Mouse (Mus musculus): ENCODE results near the gene Gm17428.
"Not testable (repeated sequence)": the region's sequence is repeated elsewhere in the genome, so short reads cannot be mapped to it uniquely, and the experiment has no call there.

The Gm17428 gene

DNA sequence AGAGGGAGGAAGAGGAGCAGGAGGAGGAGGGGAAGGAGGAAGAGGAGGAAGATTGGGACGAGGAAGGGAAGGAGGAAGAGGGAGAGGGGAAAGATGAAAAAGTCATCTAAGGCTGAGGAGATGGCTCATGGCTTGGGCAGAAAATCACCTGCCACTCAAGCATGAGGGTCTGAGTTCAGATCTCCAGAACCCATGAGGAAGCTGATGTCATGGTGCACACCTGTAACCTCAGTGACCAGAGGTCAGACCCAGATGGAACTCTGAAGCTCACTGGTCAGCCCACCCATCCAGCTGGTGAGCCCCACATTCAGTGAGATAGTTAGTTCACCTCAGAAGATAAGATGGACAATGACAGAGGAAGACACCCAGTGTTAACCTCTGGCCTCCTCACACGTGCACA lies 31.8 kb upstream of the Gm17428 start:
- ChIA-PET CTCF (no interaction called here), POLR2A (interaction anchor here in 1 of 4 experiments (1.6 kb wide), 1 partner anchor 28 kb away, joined by 19 read pairs; no protein-coding TSS in a partner anchor)

DNA sequence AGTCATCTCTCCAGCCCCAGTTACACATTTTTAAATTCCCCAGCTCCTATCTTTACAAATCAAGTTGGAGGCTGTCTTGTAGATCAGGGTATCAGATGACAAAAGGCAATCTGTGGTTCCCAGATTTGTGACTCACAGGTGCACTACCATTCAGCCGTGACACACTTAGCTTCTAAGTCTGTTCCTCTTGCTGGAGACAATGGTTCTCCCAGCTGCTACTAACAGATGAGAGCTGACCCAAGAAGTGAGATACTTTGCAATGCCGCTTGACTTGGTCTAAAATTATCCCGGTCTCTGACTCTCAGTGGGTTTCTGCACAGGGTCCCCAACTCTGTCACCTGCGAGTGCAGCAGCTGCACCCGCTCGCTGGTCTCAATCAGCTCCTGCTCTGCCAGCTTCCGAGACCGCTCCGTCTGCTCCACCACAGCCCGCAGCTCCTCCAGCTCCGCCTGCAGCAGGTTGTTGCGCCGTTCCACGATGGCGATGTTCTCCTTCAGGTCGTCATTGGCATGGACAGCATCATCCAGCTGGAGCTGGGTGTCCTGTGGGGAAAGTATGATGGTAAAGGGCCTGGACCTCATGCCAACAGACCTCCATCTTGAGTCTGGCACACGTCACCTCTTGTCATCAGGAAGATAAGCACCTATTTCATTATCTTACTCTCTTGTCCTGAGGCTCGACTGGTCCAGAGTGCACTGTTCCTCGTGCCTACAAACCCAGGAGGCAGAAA lies 30.6 kb upstream of the Gm17428 start:
- CTCF ChIA-PET, result interaction anchor here in 3 of 4 experiments (0.6 to 1.3 kb wide), 3 partner anchors 36 to 759 kb away, joined by 3 to 4 read pairs (median 3); partner anchors contain the start of gene Ngdn (in 1 of the 3)

DNA sequence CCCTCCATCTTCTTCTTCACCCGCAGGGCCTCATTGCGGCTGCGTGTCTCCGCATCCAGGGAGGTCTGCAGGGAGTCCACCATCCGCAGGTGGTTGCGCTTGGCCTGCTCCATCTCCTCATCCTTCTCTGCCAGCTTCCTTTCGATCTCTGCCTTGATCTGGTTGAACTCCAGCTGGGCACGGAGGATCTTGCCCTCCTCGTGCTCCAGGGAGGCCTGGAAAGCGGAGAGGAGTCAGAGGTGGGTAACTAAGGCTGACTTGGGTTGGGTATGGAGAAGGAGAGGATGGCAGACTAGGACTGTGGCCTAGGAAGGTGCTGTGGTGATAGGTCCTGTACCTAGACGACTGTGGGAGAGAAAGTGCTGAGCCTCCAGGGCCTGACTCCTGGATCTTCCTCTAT lies 29.7 kb upstream of the Gm17428 start:
- POLR2A ChIA-PET, CTCF ChIA-PET: not testable (repeated sequence)

More for the DNA sequence above, 30.6 kb upstream of the Gm17428 start:
- POLR2A ChIA-PET, result interaction anchor here in 3 of 4 experiments (0.6 to 1.0 kb wide), 4 partner anchors 13 to 52 kb away, joined by 3 to 7 read pairs (median 4); no protein-coding TSS in a partner anchor

DNA sequence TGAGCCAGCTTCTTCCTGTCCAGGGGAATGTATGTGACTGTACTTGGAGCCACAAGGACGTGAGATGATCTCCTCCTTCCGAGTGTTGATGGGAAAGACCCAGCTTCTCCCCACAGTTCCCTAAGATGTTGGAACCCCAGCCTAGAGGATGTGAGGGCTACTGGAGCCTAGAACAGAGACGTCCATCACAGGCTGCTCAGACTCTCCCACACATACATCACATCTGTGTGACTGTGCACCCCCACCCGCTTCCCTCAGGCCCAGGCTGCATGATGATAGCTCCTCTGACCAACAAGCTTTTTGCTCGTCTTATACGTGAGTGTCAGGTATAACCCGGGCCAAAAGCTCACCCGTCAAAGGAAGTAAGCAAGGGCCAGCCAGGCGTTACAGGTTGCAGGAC lies 28.0 kb upstream of the Gm17428 start:
- ChIA-PET CTCF (interaction anchor here (0.9 to 3.6 kb wide), 7 partner anchors 9 to 163 kb away, joined by 3 to 17 read pairs (median 4); partner anchors contain the start of gene Ngdn (in 1 of the 4)), POLR2A (interaction anchor here in 3 of 4 experiments (0.6 to 2.4 kb wide), 6 partner anchors 17 to 46 kb away, joined by 3 to 8 read pairs (median 5); partner anchors contain the start of gene Efs (in 1 of the 3))

DNA sequence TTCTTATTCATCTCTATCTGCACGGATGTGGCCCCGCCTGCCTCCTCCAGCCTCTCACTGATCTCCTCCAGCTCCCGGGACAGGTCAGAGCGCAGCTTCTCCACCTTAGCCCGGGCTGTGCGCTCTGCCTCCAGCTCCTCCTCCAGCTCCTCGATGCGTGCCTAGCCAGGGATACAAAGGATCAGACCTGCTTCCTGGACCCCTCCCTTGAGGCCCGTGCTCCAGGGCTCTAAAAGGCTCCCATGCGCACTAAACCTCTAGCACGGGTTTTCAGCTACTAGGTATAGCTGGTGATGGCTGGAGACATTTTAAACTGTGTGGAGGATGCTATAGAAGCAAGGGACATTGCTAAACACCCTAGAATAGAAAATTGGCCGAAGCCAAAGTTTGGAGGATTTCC lies 26.2 kb upstream of the Gm17428 start:
- ChIA-PET POLR2A (interaction anchor here in 2 of 4 experiments (0.7 to 1.8 kb wide), 4 partner anchors 11 to 29 kb away, joined by 3 to 4 read pairs (median 4); no protein-coding TSS in a partner anchor), CTCF (interaction anchor here in 1 of 4 experiments (3.6 kb wide), 1 partner anchor 11 kb away, joined by 17 read pairs; no protein-coding TSS in a partner anchor)

DNA sequence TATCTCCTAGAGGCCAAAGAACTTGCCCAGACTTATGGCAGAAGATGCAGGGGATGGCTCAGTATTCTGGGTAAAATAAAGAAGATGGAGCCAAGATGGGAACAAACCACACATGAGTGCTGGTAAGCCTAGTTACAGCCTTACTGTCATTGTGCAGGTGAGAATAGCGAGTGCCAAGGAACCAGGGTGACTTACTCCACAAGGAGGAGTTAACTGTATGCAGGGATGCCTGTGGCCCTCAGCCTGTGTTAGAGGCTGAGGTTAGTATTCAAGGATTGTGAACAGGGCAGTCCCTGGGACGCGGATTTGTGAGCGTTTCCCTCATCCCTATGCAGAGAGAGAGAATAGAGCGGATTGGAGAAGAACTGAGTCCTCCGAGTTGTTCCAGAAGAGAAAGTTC lies 25.1 kb upstream of the Gm17428 start:
- CTCF ChIA-PET, result interaction anchor here in 1 of 4 experiments (3.6 kb wide), 1 partner anchor 12 kb away, joined by 17 read pairs; no protein-coding TSS in a partner anchor
- POLR2A ChIA-PET, result interaction anchor here in 1 of 4 experiments (0.7 kb wide), 1 partner anchor 63 kb away, joined by 4 read pairs; no protein-coding TSS in a partner anchor

DNA sequence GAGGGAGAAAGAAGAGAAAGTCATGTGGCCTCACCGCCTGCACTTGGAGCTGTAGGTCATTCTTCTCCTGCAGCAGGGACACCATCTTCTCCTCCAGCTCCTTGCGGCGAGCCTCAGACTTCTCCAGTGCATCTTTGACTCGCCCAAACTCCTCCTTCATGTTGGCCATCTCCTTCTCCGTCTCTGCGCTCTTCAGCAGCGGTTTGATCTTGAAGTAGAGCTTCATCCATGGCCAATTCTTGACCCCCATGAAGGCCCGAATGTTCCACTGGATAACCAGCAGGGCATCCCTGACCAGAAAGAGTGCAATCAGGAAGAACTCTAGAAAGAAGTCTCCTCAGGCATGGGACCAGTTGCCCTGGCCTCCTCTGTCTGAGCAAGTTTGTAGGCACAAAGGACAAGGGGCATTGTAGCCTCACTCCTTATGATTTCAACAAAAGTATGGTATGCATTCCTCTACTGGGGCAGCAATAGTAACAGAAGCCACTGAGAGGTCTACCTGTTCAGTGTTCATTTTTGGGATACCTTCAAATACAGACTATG lies 23.0 kb upstream of the Gm17428 start:
- CTCF ChIA-PET, result no interaction called here
- POLR2A ChIA-PET, result interaction anchor here (0.6 to 1.7 kb wide), 4 partner anchors 15 to 114 kb away, joined by 3 to 5 read pairs (median 4); partner anchors contain the start of gene Slc22a17 (in 1 of the 4)

DNA sequence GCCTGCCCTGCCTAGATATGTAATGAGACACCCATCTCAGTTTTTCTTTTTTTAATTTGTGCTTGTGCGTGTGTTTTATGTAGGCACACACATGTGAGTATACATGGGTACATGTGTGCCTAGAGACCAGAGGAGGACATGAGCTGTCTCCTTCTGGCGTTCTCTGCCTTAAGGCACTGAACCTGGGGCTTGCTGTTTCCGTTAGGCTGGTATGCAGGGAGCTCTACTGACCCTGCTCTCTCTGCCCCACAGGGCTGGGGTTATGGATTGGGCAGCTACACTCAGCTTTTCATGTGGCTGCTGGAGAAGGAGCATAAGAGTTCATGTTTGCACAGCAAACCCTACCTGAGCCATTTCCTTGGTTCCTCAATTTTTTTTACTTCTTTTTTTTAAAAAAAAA lies 22.3 kb upstream of the Gm17428 start:
- ChIA-PET CTCF (no interaction called here), POLR2A (interaction anchor here in 3 of 4 experiments (0.6 to 1.7 kb wide), 4 partner anchors 27 to 407 kb away, joined by 3 to 5 read pairs (median 4); partner anchors contain the start of gene Slc22a17 (in 1 of the 3))

DNA sequence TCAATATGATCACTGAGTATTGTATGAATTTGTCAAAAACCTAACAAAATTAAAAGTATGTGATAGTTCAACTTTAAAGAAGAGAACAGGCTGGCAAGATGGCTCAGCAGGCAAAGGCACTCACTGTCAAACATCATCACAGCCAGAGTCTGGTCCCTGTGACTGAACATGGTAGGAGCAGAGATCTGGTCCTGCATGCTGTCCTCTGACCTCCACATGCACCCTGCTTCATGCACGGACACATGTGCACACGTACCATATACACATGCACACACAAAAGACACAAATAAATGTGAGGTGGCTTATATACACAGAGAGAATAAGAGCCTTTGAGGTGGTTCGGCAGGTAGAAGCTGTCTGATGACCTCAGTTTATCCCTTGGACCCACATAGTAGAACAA lies 21.3 kb upstream of the Gm17428 start:
- ChIA-PET POLR2A (interaction anchor here in 1 of 4 experiments (1.4 kb wide), 1 partner anchor 26 kb away, joined by 3 read pairs; no protein-coding TSS in a partner anchor), CTCF (interaction anchor here in 2 of 4 experiments (1.1 to 1.4 kb wide), 3 partner anchors 16 to 193 kb away, joined by 4 to 5 read pairs (median 5); no protein-coding TSS in a partner anchor)

DNA sequence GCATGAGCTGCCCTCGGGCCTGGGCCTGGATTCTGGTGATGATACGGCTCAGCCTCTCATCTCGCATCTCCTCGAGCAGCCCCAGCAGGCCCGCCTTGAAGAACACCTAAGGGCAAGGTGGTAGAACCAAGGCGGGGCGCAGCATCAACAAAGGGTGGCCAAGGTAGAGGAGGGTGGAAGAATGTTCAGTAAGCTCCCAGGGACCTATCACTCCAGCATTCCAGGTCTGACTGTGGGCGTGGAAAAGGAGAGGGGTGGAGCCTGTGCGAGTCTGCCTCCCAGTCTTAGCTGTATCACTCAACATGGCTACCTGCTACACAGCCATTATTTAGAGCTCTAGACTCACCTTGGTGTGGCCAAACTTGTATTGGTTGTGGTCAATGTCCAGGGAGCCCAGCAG lies 20.2 kb upstream of the Gm17428 start:
- CTCF ChIA-PET, result interaction anchor here in 3 of 4 experiments (1.0 to 1.9 kb wide), 7 partner anchors 17 to 192 kb away, joined by 3 to 7 read pairs (median 4); partner anchors contain the start of gene Ngdn (in 1 of the 3)
- POLR2A ChIA-PET, result interaction anchor here in 3 of 4 experiments (0.6 to 1.4 kb wide), 9 partner anchors 26 to 535 kb away, joined by 3 to 5 read pairs (median 3); partner anchors contain the start of genes Ngdn (in 2 of the 3) and Efs (in 1 of the 3)

DNA sequence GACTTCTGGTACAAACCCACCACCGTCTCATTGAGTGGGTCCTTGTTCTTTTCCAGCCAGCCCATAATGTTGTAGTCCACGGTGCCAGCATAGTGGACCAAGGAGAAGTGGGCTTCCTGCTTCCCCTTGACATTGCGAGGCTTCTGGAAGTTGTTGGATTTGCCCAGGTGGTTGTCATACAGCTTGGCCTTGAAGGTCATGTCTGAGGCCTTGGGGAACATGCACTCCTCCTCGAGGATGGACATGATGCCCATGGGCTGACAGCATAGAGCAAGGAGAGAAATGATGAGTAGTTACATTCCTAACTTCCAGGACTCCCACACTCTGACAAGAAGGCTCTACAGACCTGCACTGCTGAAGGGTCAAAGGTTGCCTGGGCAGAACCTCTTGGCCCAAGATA lies 18.2 kb upstream of the Gm17428 start:
- ChIA-PET CTCF (interaction anchor here in 1 of 4 experiments (1.7 kb wide), 1 partner anchor 19 kb away, joined by 3 read pairs; no protein-coding TSS in a partner anchor), POLR2A (no interaction called here)

DNA sequence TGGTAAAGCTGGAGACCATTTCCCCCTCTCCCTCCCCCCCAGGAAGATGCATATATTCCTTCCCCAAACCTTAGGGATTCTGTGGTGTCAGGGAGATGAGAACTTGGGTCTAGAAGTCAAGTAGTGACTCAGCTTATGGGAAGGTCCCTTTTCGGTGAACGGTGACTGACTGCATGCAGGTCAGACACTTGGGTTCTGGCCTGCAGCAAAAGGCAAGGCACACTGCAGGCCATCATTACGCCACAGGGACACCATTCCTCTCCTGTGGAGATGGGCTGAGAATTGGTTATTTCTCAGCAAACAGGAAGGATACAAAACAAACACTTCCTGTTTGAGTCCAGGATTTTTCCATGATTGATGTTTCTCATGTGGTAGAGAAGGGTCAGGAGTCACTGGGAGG lies 17.5 kb upstream of the Gm17428 start:
- POLR2A ChIA-PET, result no interaction called here
- CTCF ChIA-PET, result interaction anchor here in 1 of 4 experiments (1.7 kb wide), 1 partner anchor 19 kb away, joined by 3 read pairs; no protein-coding TSS in a partner anchor

DNA sequence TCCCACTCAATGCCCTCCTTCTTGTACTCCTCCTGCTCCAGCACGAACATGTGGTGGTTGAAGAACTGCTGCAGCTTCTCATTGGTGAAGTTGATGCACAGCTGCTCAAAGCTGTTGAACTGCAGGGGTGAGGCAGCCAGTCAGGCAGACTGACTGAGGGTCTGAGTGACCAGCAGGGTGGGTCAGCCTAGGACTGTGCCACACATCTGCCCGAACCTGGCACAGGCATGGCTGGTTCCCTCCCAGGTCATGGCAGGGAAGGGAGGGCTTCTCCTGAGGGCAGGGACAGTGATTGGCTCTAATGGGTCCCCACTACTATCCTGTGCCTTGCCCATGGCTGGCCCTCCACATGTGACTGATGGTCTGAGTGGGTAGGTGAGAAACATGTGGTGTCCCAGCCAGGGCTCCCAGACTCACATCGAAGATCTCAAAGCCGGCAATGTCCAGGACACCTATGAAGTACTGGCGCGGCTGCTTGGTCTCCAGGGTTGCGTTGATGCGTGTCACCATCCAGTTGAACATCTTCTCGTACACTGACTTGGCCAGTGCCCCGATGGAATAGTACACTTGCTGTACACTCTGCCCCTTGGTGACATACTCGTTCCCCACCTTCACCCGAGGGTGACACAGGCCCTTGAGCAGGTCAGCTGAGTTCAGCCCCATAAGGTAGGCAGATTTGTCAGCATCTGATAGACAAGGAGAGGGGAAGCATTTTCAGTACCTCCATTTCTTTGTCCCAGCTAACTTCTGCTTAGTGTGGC lies 16.7 kb upstream of the Gm17428 start:
- CTCF ChIA-PET, result interaction anchor here in 1 of 4 experiments (1.7 kb wide), 1 partner anchor 20 kb away, joined by 3 read pairs; no protein-coding TSS in a partner anchor
- POLR2A ChIA-PET, result not testable (repeated sequence)

DNA sequence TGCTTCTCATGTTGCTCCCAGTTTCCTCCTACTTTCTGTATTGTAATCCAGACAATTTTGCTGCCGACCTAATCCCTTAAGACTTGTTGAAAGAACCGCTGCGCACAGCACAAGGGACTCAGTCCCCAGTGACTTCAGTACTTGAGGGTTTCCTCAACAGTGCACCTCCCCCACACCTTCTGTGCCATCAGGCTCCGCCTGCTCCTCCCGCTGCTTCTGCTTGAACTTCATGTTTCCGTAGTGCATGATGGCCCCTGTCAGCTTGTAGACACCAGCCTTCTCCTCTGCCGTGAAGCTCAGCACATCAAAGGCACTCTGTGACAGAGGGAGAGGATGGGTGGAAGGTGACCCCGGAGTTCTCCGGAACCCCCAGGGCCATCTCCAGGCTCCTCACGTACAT lies 16.0 kb upstream of the Gm17428 start:
- POLR2A ChIA-PET, result interaction anchor here in 2 of 4 experiments (0.7 kb wide), 2 partner anchors 15 to 54 kb away, joined by 4 to 9 read pairs; partner anchors contain the start of gene Ngdn (in 1 of the 2)
- CTCF ChIA-PET, result interaction anchor here in 2 of 4 experiments (0.6 kb wide), 2 partner anchors 160 to 771 kb away, joined by 3 read pairs; no protein-coding TSS in a partner anchor

DNA sequence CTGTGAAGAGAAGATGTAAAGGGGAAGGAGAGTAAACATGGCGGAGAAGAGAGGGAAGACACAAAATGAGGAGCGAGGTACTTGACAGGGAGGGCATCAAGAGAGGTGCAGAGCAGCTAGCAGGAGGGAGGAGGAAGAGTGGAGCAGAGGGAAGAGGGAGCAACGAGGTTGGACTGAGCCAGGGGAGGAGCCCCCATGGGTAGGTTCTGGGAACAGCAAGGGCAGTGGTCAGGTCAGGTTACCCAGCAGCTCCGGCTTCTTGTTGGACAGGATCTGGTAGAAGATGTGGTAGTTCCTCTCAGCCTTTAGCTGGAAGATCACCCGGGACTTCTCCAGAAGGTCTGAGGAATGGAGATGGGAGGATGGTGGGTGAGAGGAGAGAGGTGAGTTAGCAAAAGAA lies 15.2 kb upstream of the Gm17428 start:
- ChIA-PET POLR2A (no interaction called here), CTCF (interaction anchor here in 1 of 4 experiments (1.0 kb wide), 1 partner anchor 174 kb away, joined by 6 read pairs; no protein-coding TSS in a partner anchor)

DNA sequence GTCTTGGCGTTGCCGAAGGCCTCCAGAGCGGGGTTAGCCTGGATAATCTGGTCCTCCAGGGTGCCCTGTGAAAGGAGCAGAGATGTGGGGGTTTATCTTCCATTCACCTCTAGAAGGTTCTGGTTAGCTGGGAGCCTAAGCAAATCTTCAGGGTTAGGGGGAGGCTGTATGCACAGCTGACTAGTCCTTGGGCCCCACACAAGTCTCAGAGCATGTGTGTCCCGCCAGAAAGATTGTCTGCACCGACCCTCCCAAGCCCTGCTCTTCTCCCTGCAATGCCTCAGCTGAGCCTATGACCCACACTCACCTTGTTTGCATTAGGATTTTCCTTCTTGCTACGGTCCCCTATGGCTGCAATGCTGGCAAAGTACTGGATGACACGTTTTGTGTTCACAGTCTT lies 14.0 kb upstream of the Gm17428 start:
- POLR2A ChIA-PET, result no interaction called here
- CTCF ChIA-PET, result interaction anchor here in 1 of 4 experiments (1.0 kb wide), 1 partner anchor 175 kb away, joined by 6 read pairs; no protein-coding TSS in a partner anchor

DNA sequence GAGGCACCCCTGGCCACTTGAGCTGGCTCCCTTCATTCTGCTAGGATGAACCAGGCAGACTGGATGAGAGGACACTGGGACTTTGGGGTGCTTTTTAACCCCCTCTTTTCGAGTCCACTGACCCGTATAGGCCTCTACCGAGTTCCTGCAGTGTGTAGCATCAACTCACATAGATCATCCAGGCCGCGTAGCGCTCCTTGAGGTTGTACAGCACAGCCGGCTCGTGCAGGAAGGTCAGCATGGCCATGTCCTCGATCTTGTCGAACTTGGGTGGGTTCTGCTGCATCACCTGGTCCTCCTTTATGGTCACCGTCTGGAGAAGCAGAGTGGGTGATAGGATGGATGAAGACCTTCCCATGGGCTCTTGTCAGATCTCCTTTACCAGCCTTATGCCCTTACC lies 13.0 kb upstream of the Gm17428 start:
- CTCF ChIA-PET, result interaction anchor here in 1 of 4 experiments (0.8 kb wide), 1 partner anchor 24 kb away, joined by 3 read pairs; no protein-coding TSS in a partner anchor
- POLR2A ChIA-PET, result interaction anchor here in 2 of 4 experiments (0.5 to 1.0 kb wide), 4 partner anchors 10 to 369 kb away, joined by 3 to 5 read pairs (median 4); no protein-coding TSS in a partner anchor

DNA sequence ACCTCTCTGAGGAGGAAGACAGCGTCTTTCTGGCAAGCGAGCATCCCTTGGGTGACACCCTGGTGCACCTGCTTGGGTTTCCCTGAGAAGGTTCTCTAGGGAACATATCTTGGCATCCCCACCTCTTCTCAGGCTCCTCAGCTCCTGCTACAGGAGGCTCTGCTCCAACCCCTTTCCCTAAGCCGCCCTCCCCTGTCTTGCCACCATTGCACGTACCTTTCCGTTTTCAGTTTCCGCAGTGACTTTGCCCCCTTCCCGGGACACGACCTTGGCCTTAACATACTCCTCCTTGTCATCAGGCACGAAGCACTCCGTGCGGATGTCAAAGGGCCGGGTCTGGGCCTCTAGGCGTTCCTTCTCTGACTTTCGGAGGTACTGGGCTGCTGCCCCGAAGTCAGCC lies 11.7 kb upstream of the Gm17428 start:
- ChIA-PET POLR2A (no interaction called here), CTCF (no interaction called here)
